Mouse (Mus musculus) C2C12 (cell line): Measurements from ENCODE around the gene Gipc2.

ENCODE experiments used
- CEBPB ChIP-seq: IDR thresholded peaks from one replicate; pipeline ENCODE4 v1.6.1; 2011; ENCODE audit warnings: low read depth, mild to moderate bottlenecking, control low read depth, moderate library complexity
- CTCF ChIP-seq: IDR thresholded peaks from one replicate; pipeline ENCODE4 v1.5.1; 2011; ENCODE audit not compliant: control insufficient read depth, insufficient read depth, insufficient read length
- FOSL1 ChIP-seq: IDR thresholded peaks from one replicate; pipeline ENCODE4 v1.8.0; 2011; ENCODE audit warnings: mild to moderate bottlenecking, low read length; ENCODE audit not compliant: poor library complexity, insufficient read depth, severe bottlenecking
- MAX ChIP-seq: IDR thresholded peaks from one replicate; pipeline ENCODE4 v1.6.1; 2011; ENCODE audit warnings: mild to moderate bottlenecking, control low read depth
- MYOD1 ChIP-seq: IDR thresholded peaks from one replicate; pipeline ENCODE4 v1.6.1; 2011; ENCODE audit warnings: low read depth; ENCODE audit not compliant: control insufficient read depth, insufficient read length
- MYOG ChIP-seq: IDR thresholded peaks from one replicate; pipeline ENCODE4 v1.6.1; 2011; ENCODE audit not compliant: control insufficient read depth, insufficient read length; ENCODE audit errors: extremely low read depth
- USF1 ChIP-seq: IDR thresholded peaks from one replicate; pipeline ENCODE4 v1.6.1; 2011; ENCODE audit warnings: low read depth, mild to moderate bottlenecking, control low read depth, moderate library complexity

GRCm38 (mm10) chr3:152109260-152109587, 56.8 kb downstream of the Gipc2 start:
- TF ChIP-seq CTCF (no peak), MAX (no peak), USF1 (no peak), CEBPB (no peak), MYOD1 (no peak), FOSL1 (no peak), MYOG (no peak)
